Mouse (Mus musculus): Measurements from ENCODE around the gene Gad1. TPM values are rescaled to one million over a fixed set of nuclear protein-coding genes. Genes with fewer than 3 reads are reported as not detected.
"Not testable (repeated sequence)": the region's sequence is repeated elsewhere in the genome, so short reads cannot be mapped to it uniquely, and the experiment has no call there.

The Gad1 gene
- polyA plus RNA-seq (2014; fragmentation: Nextera tagmentation; extraction: Ambion mirVana), result 89.8 and 119 TPM in 2 replicates

DNA sequence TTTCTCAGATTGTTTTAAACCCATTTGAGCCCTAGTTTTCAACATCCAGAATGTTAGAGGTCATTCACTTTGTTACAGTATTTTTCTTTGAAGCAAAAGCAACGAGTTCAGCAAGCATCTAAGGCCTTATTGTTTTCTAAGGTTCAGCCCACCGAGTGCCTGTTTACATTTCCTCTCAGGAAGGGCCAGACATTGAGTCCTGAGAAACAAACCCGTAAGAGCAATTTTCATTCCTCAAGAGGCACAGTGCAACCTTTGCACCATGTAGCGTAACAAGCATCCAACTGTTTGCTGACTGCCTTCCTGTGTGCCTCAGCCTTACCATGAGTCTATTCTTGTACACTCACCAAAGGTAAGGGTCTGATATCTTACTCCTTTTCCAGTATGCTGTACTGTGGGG lies at the start of gene Gad1:
Gene Gad1, plus strand, starts transcription at position 301 of the 400 bp plus-strand sequence.
- WGBS, result 61% methylated on average over 4 of the region's 4 CpGs
- DNase-seq (ENCODE audit: low spot score), result no peak
- no peak for ATAC-seq (ENCODE audit: low FRiP score)

GRCm38 (mm10) chr2:70503436-70503835 lies 49.4 kb upstream of the Gad1 start:
- Histone ChIP-seq H3K27ac (no peak overlapping the region), H3K27me3 (ENCODE audit: control insufficient read depth, insufficient read depth, low read length) (peaks cover 4% of the 10 kb centered on the region; the same call in 1 of the 2 replicates), H3K4me2 (replicated peaks) (no peak overlapping the region), H3K4me3 (replicated peaks; ENCODE audit: low read length) (no peak overlapping the region), H3K9me3 (ENCODE audit: control insufficient read depth, low read length) (no peaks in the 10 kb centered on the region), H3K9ac (no peak overlapping the region), H3K4me1 (replicated peaks; ENCODE audit: control insufficient read depth, insufficient read depth, low read length) (peaks cover 1% of the 10 kb centered on the region; the same call in 1 of the 2 replicates), H3K36me3 (replicated peaks; ENCODE audit: control insufficient read depth, insufficient read depth) (no peaks in the 10 kb centered on the region)
- no peak for ATAC-seq (ENCODE audit: low FRiP score)
- WGBS, result 86% methylated on average over 10 of the region's 10 CpGs
- no peak for DNase-seq (ENCODE audit: low spot score)

More for the DNA sequence above, at the start of gene Gad1:
- Histone ChIP-seq H3K36me3 (replicated peaks; ENCODE audit: control insufficient read depth, insufficient read depth) (no peaks in the 10 kb centered on the region), H3K4me1 (replicated peaks; ENCODE audit: control insufficient read depth, insufficient read depth, low read length) (no peaks in the 10 kb centered on the region), H3K9ac (no peak within 1 kb of the TSS), H3K27ac (no peak within 1 kb of the TSS), H3K4me2 (replicated peaks) (no peak within 1 kb of the TSS), H3K4me3 (replicated peaks; ENCODE audit: low read length) (no peak within 1 kb of the TSS), H3K9me3 (ENCODE audit: control insufficient read depth, low read length) (no peaks in the 10 kb centered on the region), H3K27me3 (ENCODE audit: control insufficient read depth, insufficient read depth, low read length) (no peaks in the 10 kb centered on the region)

- Histone ChIP-seq H3K4me2 (replicated peaks) (no peak overlapping the region), H3K4me1 (replicated peaks; ENCODE audit: control insufficient read depth, insufficient read depth, low read length) (peaks cover 7% of the 10 kb centered on the region; the same call in 1 of the 2 replicates), H3K36me3 (replicated peaks; ENCODE audit: control insufficient read depth, insufficient read depth) (no peaks in the 10 kb centered on the region), H3K9ac (no peak overlapping the region), H3K27me3 (ENCODE audit: control insufficient read depth, insufficient read depth, low read length) (peaks cover 4% of the 10 kb centered on the region; the same call in 1 of the 2 replicates), H3K4me3 (replicated peaks; ENCODE audit: low read length) (no peak overlapping the region), H3K27ac (no peak overlapping the region), H3K9me3 (ENCODE audit: control insufficient read depth, low read length) (no peaks in the 10 kb centered on the region)
- peak; percentile 33 for DNase-seq (ENCODE audit: low spot score)
- ATAC-seq (ENCODE audit: low FRiP score), result no peak
- WGBS, result 54% methylated on average over 1 of the region's 1 CpGs
Observed at GRCm38 (mm10) chr2:70505229-70505628, 47.6 kb upstream of the Gad1 start.

DNA sequence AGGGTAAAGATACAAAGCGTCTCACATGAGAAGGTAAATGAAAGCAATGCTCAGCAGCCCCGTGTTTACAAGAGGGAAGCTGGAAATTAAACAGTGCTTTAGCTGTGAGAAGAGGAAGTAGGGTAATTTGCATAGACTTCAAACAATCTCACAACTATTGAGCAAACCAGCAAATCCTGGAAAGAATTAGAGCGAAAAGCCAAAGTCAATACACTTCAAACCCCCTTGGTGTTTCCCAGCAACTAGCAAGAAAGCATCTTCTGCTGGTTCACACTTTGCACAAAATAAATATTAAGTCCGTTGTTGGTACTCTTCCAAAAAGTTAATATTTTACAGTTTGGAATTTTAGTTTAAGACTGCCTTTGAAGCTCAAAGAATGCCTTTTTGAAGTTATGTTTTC lies 47.0 kb upstream of the Gad1 start:
- DNase-seq (ENCODE audit: low spot score) (no peak), ATAC-seq (ENCODE audit: low FRiP score) (no peak)
- peaks cover 7% of the 10 kb centered on the region; the same call in 1 of the 2 replicates for H3K4me1 ChIP-seq (replicated peaks; ENCODE audit: control insufficient read depth, insufficient read depth, low read length)
- no peak overlapping the region for H3K4me2 ChIP-seq (replicated peaks)
- H3K9ac ChIP-seq, result no peak overlapping the region
- H3K9me3 ChIP-seq (ENCODE audit: control insufficient read depth, low read length), result no peaks in the 10 kb centered on the region
- no peak overlapping the region for H3K4me3 ChIP-seq (replicated peaks; ENCODE audit: low read length)
- peaks cover 4% of the 10 kb centered on the region; the same call in 1 of the 2 replicates for H3K27me3 ChIP-seq (ENCODE audit: control insufficient read depth, insufficient read depth, low read length)
- whole genome bisulfite sequencing, result 50% methylated on average over 4 of the region's 4 CpGs
- H3K36me3 ChIP-seq (replicated peaks; ENCODE audit: control insufficient read depth, insufficient read depth), result no peaks in the 10 kb centered on the region
- H3K27ac ChIP-seq, result no peak overlapping the region

DNA sequence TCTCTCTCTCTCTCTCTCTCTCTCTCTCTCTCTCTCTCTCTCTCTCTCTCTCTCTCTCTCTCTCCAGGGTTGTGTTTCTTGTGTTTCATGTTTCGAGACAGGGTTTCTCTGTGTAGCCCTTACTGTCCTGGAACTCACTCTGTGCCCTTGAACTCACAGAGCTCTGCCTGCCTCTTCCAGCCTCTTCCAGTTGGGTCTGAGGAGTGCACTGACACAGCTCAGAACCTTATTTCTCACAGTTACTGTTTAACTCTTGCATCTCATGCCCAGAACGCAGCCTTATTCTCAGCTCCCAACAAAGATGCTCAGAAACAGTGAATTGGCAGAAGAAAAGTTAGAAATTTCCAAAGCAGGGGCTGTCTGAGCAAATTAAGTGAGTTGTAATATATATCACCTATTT lies 46.5 kb upstream of the Gad1 start:
- Histone ChIP-seq H3K36me3 (replicated peaks; ENCODE audit: control insufficient read depth, insufficient read depth) (no peaks in the 10 kb centered on the region), H3K27me3 (ENCODE audit: control insufficient read depth, insufficient read depth, low read length) (peaks cover 4% of the 10 kb centered on the region; the same call in 1 of the 2 replicates), H3K4me1 (replicated peaks; ENCODE audit: control insufficient read depth, insufficient read depth, low read length) (peaks cover 7% of the 10 kb centered on the region; the same call in 1 of the 2 replicates), H3K4me2 (replicated peaks) (no peak overlapping the region), H3K4me3 (replicated peaks; ENCODE audit: low read length) (no peak overlapping the region), H3K9me3 (ENCODE audit: control insufficient read depth, low read length) (no peaks in the 10 kb centered on the region), H3K9ac (no peak overlapping the region), H3K27ac (no peak overlapping the region)
- ATAC-seq (ENCODE audit: low FRiP score) (no peak), DNase-seq (ENCODE audit: low spot score) (no peak)
- 70% methylated on average over 2 of the region's 2 CpGs for WGBS

DNA sequence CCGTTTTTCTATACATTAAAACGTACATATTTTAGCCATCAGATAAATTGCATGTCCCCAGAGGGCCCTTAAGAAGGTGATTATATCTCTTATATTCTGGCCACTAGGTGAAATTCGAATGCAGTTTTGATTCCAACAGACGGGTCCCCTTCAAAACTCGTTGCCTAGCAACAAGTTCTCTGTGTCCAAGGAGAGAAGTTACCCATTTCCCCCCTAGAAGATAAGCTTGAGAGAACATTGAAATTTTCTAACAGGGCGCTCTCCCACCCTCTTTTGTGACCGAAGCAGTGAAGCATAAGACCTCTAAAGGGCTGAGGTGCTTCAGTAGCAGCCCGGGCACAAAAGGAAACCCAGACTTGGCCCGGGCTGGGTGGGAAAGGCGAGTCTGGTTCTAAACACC lies 44.4 kb upstream of the Gad1 start, which contains the start of gene Erich2:
Gene Erich2, plus strand, starts transcription at position 324 of the 400 bp plus-strand sequence.
- DNase-seq (ENCODE audit: low spot score) (peak; percentile 45), ATAC-seq (ENCODE audit: low FRiP score) (peak; percentile 29; the same call in 1 of the 2 replicates)
- Histone ChIP-seq H3K4me1 (replicated peaks; ENCODE audit: control insufficient read depth, insufficient read depth, low read length) (peaks cover 7% of the 10 kb centered on the region; the same call in 1 of the 2 replicates), H3K27ac (no peak within 1 kb of the TSS), H3K9me3 (ENCODE audit: control insufficient read depth, low read length) (no peaks in the 10 kb centered on the region), H3K9ac (peak within 1 kb of the TSS; percentile 63), H3K4me2 (replicated peaks) (peak within 1 kb of the TSS; percentile 97), H3K4me3 (replicated peaks; ENCODE audit: low read length) (peak within 1 kb of the TSS; percentile 64), H3K36me3 (replicated peaks; ENCODE audit: control insufficient read depth, insufficient read depth) (no peaks in the 10 kb centered on the region), H3K27me3 (ENCODE audit: control insufficient read depth, insufficient read depth, low read length) (peaks cover 4% of the 10 kb centered on the region; the same call in 1 of the 2 replicates)
- 12% methylated on average over 10 of the region's 10 CpGs for WGBS

GRCm38 (mm10) chr2:70509021-70509632 lies 43.7 kb upstream of the Gad1 start:
- WGBS, result under 1% methylated on average over 53 of the region's 56 CpGs
- ATAC-seq (ENCODE audit: low FRiP score) (peak; percentile 94), DNase-seq (ENCODE audit: low spot score) (peak; percentile 76)
- no peaks in the 10 kb centered on the region for H3K36me3 ChIP-seq (replicated peaks; ENCODE audit: control insufficient read depth, insufficient read depth)
- peaks cover 7% of the 10 kb centered on the region; the same call in 1 of the 2 replicates for H3K4me1 ChIP-seq (replicated peaks; ENCODE audit: control insufficient read depth, insufficient read depth, low read length)
- H3K9me3 ChIP-seq (ENCODE audit: control insufficient read depth, low read length), result no peaks in the 10 kb centered on the region
- peaks cover 4% of the 10 kb centered on the region; the same call in 1 of the 2 replicates for H3K27me3 ChIP-seq (ENCODE audit: control insufficient read depth, insufficient read depth, low read length)
- peak overlapping the region; percentile 63 for H3K9ac ChIP-seq
- H3K4me3 ChIP-seq (replicated peaks; ENCODE audit: low read length), result peak overlapping the region; percentile 64
- H3K4me2 ChIP-seq (replicated peaks), result peak overlapping the region; percentile 97
- no peak overlapping the region for H3K27ac ChIP-seq

DNA sequence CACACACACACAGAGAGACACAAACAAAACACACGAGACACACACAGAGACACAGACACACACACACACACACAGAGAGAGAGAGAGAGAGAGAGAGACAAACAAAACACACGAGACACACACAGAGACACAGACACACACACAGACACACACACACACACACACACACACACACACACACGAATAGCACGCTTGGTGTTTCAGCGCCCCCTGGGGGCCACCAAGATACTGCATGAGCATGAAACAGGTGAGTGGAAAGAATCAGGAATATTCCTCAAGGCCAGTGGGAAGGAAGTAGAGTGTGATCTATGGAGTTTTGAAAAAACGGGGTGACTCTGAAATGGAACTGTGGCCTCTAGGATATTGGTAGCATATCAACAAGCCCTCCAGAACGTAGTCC lies 14.6 kb upstream of the Gad1 start:
- H3K36me3 ChIP-seq (replicated peaks; ENCODE audit: control insufficient read depth, insufficient read depth); H3K9me3 ChIP-seq (ENCODE audit: control insufficient read depth, low read length); H3K27me3 ChIP-seq (ENCODE audit: control insufficient read depth, insufficient read depth, low read length); H3K4me1 ChIP-seq (replicated peaks; ENCODE audit: control insufficient read depth, insufficient read depth, low read length); H3K4me3 ChIP-seq (replicated peaks; ENCODE audit: low read length); ATAC-seq (ENCODE audit: low FRiP score); H3K27ac ChIP-seq; H3K9ac ChIP-seq; H3K4me2 ChIP-seq (replicated peaks): not testable (repeated sequence)
- WGBS, result 40% methylated on average over 7 of the region's 7 CpGs
- DNase-seq (ENCODE audit: low spot score), result peak; percentile 54

- Histone ChIP-seq H3K9me3 (ENCODE audit: control insufficient read depth, low read length) (no peaks in the 10 kb centered on the region), H3K4me3 (replicated peaks; ENCODE audit: low read length) (no peak overlapping the region), H3K36me3 (replicated peaks; ENCODE audit: control insufficient read depth, insufficient read depth) (no peaks in the 10 kb centered on the region), H3K27me3 (ENCODE audit: control insufficient read depth, insufficient read depth, low read length) (no peaks in the 10 kb centered on the region), H3K9ac (no peak overlapping the region), H3K4me2 (replicated peaks) (no peak overlapping the region), H3K4me1 (replicated peaks; ENCODE audit: control insufficient read depth, insufficient read depth, low read length) (no peaks in the 10 kb centered on the region), H3K27ac (no peak overlapping the region)
- ATAC-seq (ENCODE audit: low FRiP score) (no peak), DNase-seq (ENCODE audit: low spot score) (no peak)
- WGBS, result 64% methylated on average over 6 of the region's 6 CpGs
Observed at GRCm38 (mm10) chr2:70550671-70551070, 2.2 kb upstream of the Gad1 start.

All from hindbrain, embryonic 14.5 days (tissue).